Comparison of ENCODE assay signal across 18 mouse cellular contexts in genomic region chr5:24086865-24087264, GRCm38 (mm10). TPM values are rescaled to one million over a fixed set of nuclear protein-coding genes. Genes with fewer than 3 reads are reported as not detected.
DNase-seq lines count a peak whose midpoint lies in the region; ATAC-seq lines count a peak whose summit lies in the region.
"Had no signal": no experiment of that assay in that cellular context is flagged by ENCODE, and none has a peak within 500 bp of the region (broad histone marks: within the 10 kb centered on the region; RNA-seq: fewer than 3 reads in every experiment).

No protein-coding gene starts in this region.

- H3K9ac ChIP-seq in hindbrain, embryonic 15.5 days, result no peak overlapping the region
- no peak overlapping the region for H3K9ac ChIP-seq in hindbrain, embryonic 13.5 days
- H3K9ac ChIP-seq in neural tube, embryonic 11.5 days (ENCODE audit: low read length), result no peak overlapping the region
- H3K9ac ChIP-seq in neural tube, embryonic 15.5 days (replicated peaks), result no peak overlapping the region
- H3K9ac ChIP-seq: embryonic facial prominence, embryonic 13.5 days; forebrain, embryonic 13.5 days; heart, embryonic 12.5 days had no signal

- no peaks in the 10 kb centered on the region for H3K9me3 ChIP-seq in hindbrain, embryonic 15.5 days
- no peaks in the 10 kb centered on the region for H3K9me3 ChIP-seq in hindbrain, embryonic 13.5 days
- no peaks in the 10 kb centered on the region for H3K9me3 ChIP-seq in neural tube, embryonic 11.5 days (ENCODE audit: control insufficient read depth, low read length)
- no peaks in the 10 kb centered on the region for H3K9me3 ChIP-seq in neural tube, embryonic 15.5 days (replicated peaks)
- H3K9me3 ChIP-seq: embryonic facial prominence, embryonic 13.5 days; forebrain, embryonic 13.5 days; G1E; heart, embryonic 12.5 days; hindbrain, embryonic 10.5 days had no signal

- H3K27me3 ChIP-seq in hindbrain, embryonic 15.5 days, result no peaks in the 10 kb centered on the region
- H3K27me3 ChIP-seq in hindbrain, embryonic 13.5 days, result peaks cover 29% of the 10 kb centered on the region
- no peaks in the 10 kb centered on the region for H3K27me3 ChIP-seq in neural tube, embryonic 11.5 days (ENCODE audit: control insufficient read depth, insufficient read depth, low read length)
- no peaks in the 10 kb centered on the region for H3K27me3 ChIP-seq in neural tube, embryonic 15.5 days (replicated peaks)
- H3K27me3 ChIP-seq: embryonic facial prominence, embryonic 13.5 days; heart, embryonic 12.5 days had no signal

- 0 out of 2 replicates have a peak overlapping the region, but pooled peaks have one; percentile 15 for H3K27ac ChIP-seq in hindbrain, embryonic 15.5 days (replicated peaks)
- no peak overlapping the region for H3K27ac ChIP-seq in hindbrain, embryonic 13.5 days
- no peak overlapping the region for H3K27ac ChIP-seq in neural tube, embryonic 11.5 days (ENCODE audit: low read depth, low read length)
- H3K27ac ChIP-seq in neural tube, embryonic 15.5 days (replicated peaks), result 0 out of 2 replicates have a peak overlapping the region, but pooled peaks have one; percentile 33
- H3K27ac ChIP-seq: embryonic facial prominence, embryonic 13.5 days; forebrain, embryonic 13.5 days; gastrocnemius, adult 2 months; hindbrain, embryonic 10.5 days had no signal

- H3K36me3 ChIP-seq in hindbrain, embryonic 15.5 days, result no peaks in the 10 kb centered on the region
- H3K36me3 ChIP-seq in hindbrain, embryonic 13.5 days, result no peaks in the 10 kb centered on the region
- no peaks in the 10 kb centered on the region for H3K36me3 ChIP-seq in neural tube, embryonic 11.5 days (ENCODE audit: control insufficient read depth, insufficient read depth, low read length)
- H3K36me3 ChIP-seq in neural tube, embryonic 15.5 days, result no peaks in the 10 kb centered on the region
- H3K36me3 ChIP-seq: embryonic facial prominence, embryonic 13.5 days; G1E; heart, embryonic 12.5 days; hindbrain, embryonic 10.5 days had no signal

- H3K4me1 ChIP-seq in hindbrain, embryonic 15.5 days (replicated peaks), result no peaks in the 10 kb centered on the region
- no peaks in the 10 kb centered on the region for H3K4me1 ChIP-seq in hindbrain, embryonic 13.5 days (replicated peaks)
- no peaks in the 10 kb centered on the region; the same call in 1 of the 2 replicates for H3K4me1 ChIP-seq in neural tube, embryonic 11.5 days (ENCODE audit: control insufficient read depth, insufficient read depth, low read length)
- H3K4me1 ChIP-seq in neural tube, embryonic 15.5 days, result no peaks in the 10 kb centered on the region
- H3K4me1 ChIP-seq: embryonic facial prominence, embryonic 13.5 days; forebrain, embryonic 13.5 days; heart, embryonic 12.5 days had no signal

- H3K4me2 ChIP-seq in hindbrain, embryonic 15.5 days, result no peak overlapping the region
- H3K4me2 ChIP-seq in hindbrain, embryonic 13.5 days, result no peak overlapping the region
- H3K4me2 ChIP-seq in neural tube, embryonic 11.5 days (ENCODE audit: low read depth), result no peak overlapping the region
- H3K4me2 ChIP-seq in neural tube, embryonic 15.5 days, result no peak overlapping the region
- H3K4me2 ChIP-seq: embryonic facial prominence, embryonic 13.5 days; forebrain, embryonic 13.5 days; heart, embryonic 12.5 days had no signal

- intact Hi-C loops in left cerebral cortex, postnatal 4 days (cut with DNase I), result no loop called here

- ATAC-seq in hindbrain, embryonic 15.5 days (ENCODE audit: low FRiP score, low read depth), result no peak
- no peak for ATAC-seq in hindbrain, embryonic 13.5 days (ENCODE audit: low FRiP score)
- ATAC-seq in neural tube, embryonic 11.5 days (ENCODE audit: insufficient read depth, low FRiP score, low TSS enrichment), result peak; percentile 74
- no peak for ATAC-seq in neural tube, embryonic 15.5 days (ENCODE audit: low FRiP score)
- ATAC-seq: forebrain, embryonic 13.5 days; intestine, postnatal 0 days had no signal

- no peak for DNase-seq in neural tube, embryonic 11.5 days (ENCODE audit: low spot score)
- no peak for DNase-seq in neural tube, embryonic 10.5 days (ENCODE audit: extremely low spot score, low spot score)
- peak; percentile 46 for DNase-seq in mesoderm, embryonic 11.5 days (ENCODE audit: low read depth, low spot score)
- DNase-seq in adrenal gland, postnatal 25 days, result no peak
- DNase-seq in left cerebral cortex, postnatal 4 days, result no peak
- DNase-seq: cerebellum, adult 8-10 months; cerebellum, postnatal 14 days; gastrocnemius, adult 2 months; gastrocnemius, postnatal 25 days had no signal

- H3K4me3 ChIP-seq in hindbrain, embryonic 15.5 days, result no peak overlapping the region
- no peak overlapping the region for H3K4me3 ChIP-seq in hindbrain, embryonic 13.5 days
- H3K4me3 ChIP-seq in neural tube, embryonic 11.5 days (ENCODE audit: low read depth, low read length), result no peak overlapping the region
- no peak overlapping the region for H3K4me3 ChIP-seq in neural tube, embryonic 15.5 days (replicated peaks)
- H3K4me3 ChIP-seq: embryonic facial prominence, embryonic 13.5 days; forebrain, embryonic 13.5 days; gastrocnemius, adult 2 months; heart, embryonic 12.5 days; hindbrain, embryonic 10.5 days had no signal

- 29% methylated on average over 3 of the region's 3 CpGs for WGBS in hindbrain, embryonic 15.5 days
- 20% methylated on average over 3 of the region's 3 CpGs for WGBS in hindbrain, embryonic 13.5 days
- 30% methylated on average over 3 of the region's 3 CpGs for WGBS in neural tube, embryonic 11.5 days
- WGBS in neural tube, embryonic 15.5 days, result 13% methylated on average over 3 of the region's 3 CpGs

RNA-seq across cellular contexts. Expression of gene Klhl7, which starts 13.5 kb away (rescaled TPM):
- polyA plus RNA-seq in hindbrain, embryonic 15.5 days (2015; fragmentation: Nextera tagmentation; extraction: Ambion mirVana), result 129 and 133 TPM in 2 replicates
- polyA plus RNA-seq in hindbrain, embryonic 13.5 days (2015; fragmentation: Nextera tagmentation; extraction: Ambion mirVana), result 153 and 158 TPM in 2 replicates
- 92.5 and 98.1 TPM in 2 replicates for polyA plus RNA-seq in neural tube, embryonic 11.5 days (2014; fragmentation: Nextera tagmentation; extraction: Ambion mirVana)
- polyA plus RNA-seq in neural tube, embryonic 15.5 days (2015; fragmentation: Nextera tagmentation; extraction: Ambion mirVana), result 109 and 122 TPM in 2 replicates
- total RNA-seq in adrenal gland, postnatal 25 days (2021), result 34.4 and 39.9 TPM in 2 replicates
- total RNA-seq in left cerebral cortex, postnatal 4 days (2021), result 100 to 1,000 TPM; 167 to 174 TPM

RNA-seq across cellular contexts. Expression of gene Fam126a, which starts 56.4 kb away (rescaled TPM):
- 31.0 and 31.2 TPM in 2 replicates for polyA plus RNA-seq in hindbrain, embryonic 15.5 days (2015; fragmentation: Nextera tagmentation; extraction: Ambion mirVana)
- 33.9 and 36.4 TPM in 2 replicates for polyA plus RNA-seq in hindbrain, embryonic 13.5 days (2015; fragmentation: Nextera tagmentation; extraction: Ambion mirVana)
- polyA plus RNA-seq in neural tube, embryonic 11.5 days (2014; fragmentation: Nextera tagmentation; extraction: Ambion mirVana), result 47.7 and 48.0 TPM in 2 replicates
- 22.3 and 22.5 TPM in 2 replicates for polyA plus RNA-seq in neural tube, embryonic 15.5 days (2015; fragmentation: Nextera tagmentation; extraction: Ambion mirVana)
- total RNA-seq in adrenal gland, postnatal 25 days (2021), result 98.2 and 127 TPM in 2 replicates
- 10 to 100 TPM; 62.8 to 73.1 TPM for total RNA-seq in left cerebral cortex, postnatal 4 days (2021)

Comparison
In these comparisons a context has a peak if more than half of its experiments do, and no peak if none do; other contexts are left out.
1. H3K27ac ChIP-seq: peak in hindbrain, embryonic 15.5 days (single experiment) and neural tube, embryonic 15.5 days (single experiment); none in hindbrain, embryonic 13.5 days (single experiment) and neural tube, embryonic 11.5 days (single experiment).